Mouse (Mus musculus): Measurements from ENCODE around the gene Camkv. TPM values are rescaled to one million over a fixed set of nuclear protein-coding genes. Genes with fewer than 3 reads are reported as not detected.
A peak's percentile ranks its signal among the peaks of the same experiment; 100 is the strongest.

Gene Camkv
- polyA plus RNA-seq, 2 experiments = 0.10 TPM; not detected in 1

DNA sequence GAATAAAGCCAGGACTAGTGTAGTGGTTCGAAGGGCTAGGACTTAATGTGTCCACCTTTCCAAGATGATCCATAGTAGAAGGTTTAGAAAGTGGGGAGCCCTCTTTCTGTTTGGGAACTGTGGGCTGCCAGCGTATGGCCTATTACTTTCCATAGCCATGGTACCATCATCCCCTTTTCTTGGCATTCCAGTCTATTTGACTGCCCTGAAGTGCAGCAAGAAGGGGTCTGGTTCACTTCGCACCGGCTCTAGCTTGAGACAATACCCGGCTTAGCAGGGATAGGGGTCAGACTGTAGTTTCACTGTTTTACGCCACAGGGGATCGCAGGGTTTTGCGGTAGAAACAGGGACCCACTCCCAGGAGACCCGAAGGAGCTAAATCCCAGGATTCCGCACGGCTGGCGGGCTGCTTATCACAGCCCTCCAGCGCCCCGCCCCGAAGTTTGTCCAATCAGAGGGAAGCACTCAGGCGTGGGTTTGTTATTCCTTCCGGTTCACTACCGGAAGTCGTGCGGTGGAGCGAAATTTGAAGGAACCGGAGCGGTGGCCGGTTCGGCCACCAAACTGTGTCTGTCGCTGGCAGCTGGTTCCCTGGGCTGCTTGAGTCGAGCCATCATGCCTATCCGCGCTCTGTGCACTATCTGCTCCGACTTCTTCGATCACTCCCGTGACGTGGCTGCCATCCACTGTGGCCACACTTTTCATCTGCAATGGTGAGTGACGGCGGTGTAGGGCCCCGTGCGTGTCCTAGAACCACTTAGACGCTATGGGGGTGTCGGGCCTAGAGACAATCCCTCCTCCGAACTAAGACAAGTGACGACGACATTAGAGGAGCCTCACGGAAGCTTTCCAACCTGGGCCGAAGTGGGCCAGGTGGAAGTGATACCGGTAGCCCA is 15.2 kb downstream of the Camkv start:
- H3K27me3 ChIP-seq (ENCODE audit: control insufficient read depth, insufficient read depth, low read length) = no peaks in the 10 kb centered on the region
- no peaks in the 10 kb centered on the region for H3K36me3 ChIP-seq (replicated peaks; ENCODE audit: control insufficient read depth, insufficient read depth, low read depth)
- TF ChIP-seq CTCF (IDR thresholded peaks at IDR 0.05; ENCODE audit: low read depth) = no peak
- no peak for TF ChIP-seq EP300 (IDR thresholded peaks at IDR 0.05; ENCODE audit: low read depth)
- H3K27ac ChIP-seq = peak overlapping the region; percentile 56
- no peaks in the 10 kb centered on the region for H3K9me3 ChIP-seq (ENCODE audit: control insufficient read depth, low read length)
- H3K4me2 ChIP-seq (ENCODE audit: low read depth) = peak overlapping the region; percentile 80
- peak; percentile 85 to 87 (median 86) for DNase-seq (ENCODE audit: low read depth in 3 of 3, low spot score in 3 of 3)
- peak overlapping the region; percentile 82 for H3K9ac ChIP-seq (replicated peaks)
- WGBS (ENCODE audit: insufficient replicate concordance) = 14% methylated on average over 45 of the region's 45 CpGs
- ATAC-seq (ENCODE audit: insufficient read depth) = peak; percentile 88
- H3K4me3 ChIP-seq (ENCODE audit: insufficient read depth in 1 of 2, low read depth in 2 of 2, low read length in 2 of 2) = peak overlapping the region; percentile 90 to 93
- peaks cover 7 to 17% of the 10 kb centered on the region in 2 experiments; a peak in 3 of 4 replicates for H3K4me1 ChIP-seq (replicated peaks; ENCODE audit: control insufficient read depth in 2 of 2, insufficient read depth in 2 of 2, low read length in 1 of 2)

GRCm38 (mm10) chr9:107955613-107956289 is 20.3 kb downstream of the Camkv start:
- 78% methylated on average over 6 of the region's 6 CpGs for WGBS (ENCODE audit: insufficient replicate concordance)

GRCm38 (mm10) chr9:107957141-107957540 is 21.7 kb downstream of the Camkv start:
- H3K36me3 ChIP-seq (replicated peaks; ENCODE audit: control insufficient read depth, insufficient read depth, low read depth) = peaks cover 42% of the 10 kb centered on the region
- WGBS (ENCODE audit: insufficient replicate concordance) = 61% methylated on average over 6 of the region's 6 CpGs

More at GRCm38 (mm10) chr9:107955613-107956289, 20.3 kb downstream of the Camkv start:
- Histone ChIP-seq H3K4me1 (replicated peaks; ENCODE audit: control insufficient read depth in 2 of 2, insufficient read depth in 2 of 2, low read length in 1 of 2) (peaks cover 3 to 8% of the 10 kb centered on the region in 2 experiments; a peak in 3 of 4 replicates), H3K36me3 (replicated peaks; ENCODE audit: control insufficient read depth, insufficient read depth, low read depth) (peaks cover 28% of the 10 kb centered on the region), H3K27me3 (ENCODE audit: control insufficient read depth, insufficient read depth, low read length) (no peaks in the 10 kb centered on the region), H3K4me3 (ENCODE audit: insufficient read depth in 1 of 2, low read depth in 2 of 2, low read length in 2 of 2) (no peak overlapping the region), H3K9ac (replicated peaks) (no peak overlapping the region), H3K27ac (no peak overlapping the region), H3K4me2 (ENCODE audit: low read depth) (no peak overlapping the region), H3K9me3 (ENCODE audit: control insufficient read depth, low read length) (no peaks in the 10 kb centered on the region)
- ATAC-seq (ENCODE audit: insufficient read depth) (no peak), DNase-seq (ENCODE audit: low read depth in 3 of 3, low spot score in 3 of 3) (no peak)
- TF ChIP-seq CTCF (IDR thresholded peaks at IDR 0.05; ENCODE audit: low read depth) = no peak
- no peak for TF ChIP-seq EP300 (IDR thresholded peaks at IDR 0.05; ENCODE audit: low read depth)

DNA sequence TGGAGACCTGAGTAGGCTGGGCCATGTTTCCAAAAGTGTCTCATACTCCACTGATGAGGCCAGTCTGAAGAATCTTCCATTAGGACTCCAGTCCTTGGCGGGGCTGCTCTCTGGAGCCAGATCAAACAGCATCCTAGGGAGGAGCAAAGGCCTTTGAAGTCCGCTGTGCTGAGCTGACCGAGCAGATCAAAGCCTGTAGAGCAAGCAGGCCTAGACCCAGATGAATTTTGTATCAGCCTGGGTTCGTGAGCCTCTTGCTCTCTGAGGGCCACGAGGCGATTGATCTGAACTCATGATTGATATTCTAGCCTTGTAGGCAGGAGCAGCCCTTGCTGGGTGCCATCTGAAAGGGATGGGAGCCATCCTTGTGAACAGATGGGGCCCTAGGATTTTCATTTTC is 24.4 kb downstream of the Camkv start:
- no peak for DNase-seq (ENCODE audit: low read depth in 3 of 3, low spot score in 3 of 3)

More at GRCm38 (mm10) chr9:107957141-107957540, 21.7 kb downstream of the Camkv start:
- no peak overlapping the region for H3K9ac ChIP-seq (replicated peaks)
- H3K4me2 ChIP-seq (ENCODE audit: low read depth) = no peak overlapping the region
- DNase-seq (ENCODE audit: low read depth in 3 of 3, low spot score in 3 of 3) (no peak), ATAC-seq (ENCODE audit: insufficient read depth) (no peak)
- H3K4me1 ChIP-seq (replicated peaks; ENCODE audit: control insufficient read depth in 2 of 2, insufficient read depth in 2 of 2, low read length in 1 of 2) = peaks cover 0 to 3% of the 10 kb centered on the region in 2 experiments; a peak in 2 of 4 replicates
- no peak for TF ChIP-seq EP300 (IDR thresholded peaks at IDR 0.05; ENCODE audit: low read depth)
- no peak for TF ChIP-seq CTCF (IDR thresholded peaks at IDR 0.05; ENCODE audit: low read depth)
- H3K4me3 ChIP-seq (ENCODE audit: insufficient read depth in 1 of 2, low read depth in 2 of 2, low read length in 2 of 2) = no peak overlapping the region
- no peak overlapping the region for H3K27ac ChIP-seq
- H3K27me3 ChIP-seq (ENCODE audit: control insufficient read depth, insufficient read depth, low read length) = no peaks in the 10 kb centered on the region
- no peaks in the 10 kb centered on the region for H3K9me3 ChIP-seq (ENCODE audit: control insufficient read depth, low read length)

DNA sequence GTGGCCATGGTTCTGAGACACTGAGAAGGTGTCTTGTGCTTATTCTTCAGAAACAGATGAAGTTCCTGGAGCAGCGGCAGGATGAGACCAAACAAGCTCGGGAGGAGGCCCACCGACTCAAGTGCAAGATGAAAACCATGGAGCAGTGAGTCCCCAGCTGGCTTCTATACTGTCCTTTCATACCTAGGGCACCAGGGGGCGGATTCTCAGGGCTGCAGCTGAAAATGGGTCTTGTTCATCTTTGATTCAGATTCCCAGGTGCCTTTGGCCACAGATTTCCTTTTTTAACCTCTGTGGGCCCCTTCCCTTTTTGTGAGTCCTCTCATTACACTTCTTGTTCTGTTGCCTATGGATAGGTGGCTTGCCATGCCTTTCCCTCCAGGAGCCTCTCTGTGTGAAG is 25.5 kb downstream of the Camkv start:
- Histone ChIP-seq H3K36me3 (replicated peaks; ENCODE audit: control insufficient read depth, insufficient read depth, low read depth) (peaks cover 46% of the 10 kb centered on the region), H3K4me2 (ENCODE audit: low read depth) (no peak overlapping the region), H3K4me1 (replicated peaks; ENCODE audit: control insufficient read depth in 2 of 2, insufficient read depth in 2 of 2, low read length in 1 of 2) (peaks cover 0 to 4% of the 10 kb centered on the region in 2 experiments; a peak in 1 of 4 replicates), H3K9ac (replicated peaks) (no peak overlapping the region), H3K27me3 (ENCODE audit: control insufficient read depth, insufficient read depth, low read length) (no peaks in the 10 kb centered on the region), H3K27ac (no peak overlapping the region), H3K4me3 (ENCODE audit: insufficient read depth in 1 of 2, low read depth in 2 of 2, low read length in 2 of 2) (no peak overlapping the region), H3K9me3 (ENCODE audit: control insufficient read depth, low read length) (no peaks in the 10 kb centered on the region)
- ATAC-seq (ENCODE audit: insufficient read depth) (no peak), DNase-seq (ENCODE audit: low read depth in 3 of 3, low spot score in 3 of 3) (no peak)
- peak; percentile 51 for TF ChIP-seq CTCF (IDR thresholded peaks at IDR 0.05; ENCODE audit: low read depth)
- no peak for TF ChIP-seq EP300 (IDR thresholded peaks at IDR 0.05; ENCODE audit: low read depth)
- WGBS (ENCODE audit: insufficient replicate concordance) = 61% methylated on average over 4 of the region's 4 CpGs

More for the DNA sequence above, 24.4 kb downstream of the Camkv start:
- Histone ChIP-seq H3K27me3 (ENCODE audit: control insufficient read depth, insufficient read depth, low read length) (no peaks in the 10 kb centered on the region), H3K36me3 (replicated peaks; ENCODE audit: control insufficient read depth, insufficient read depth, low read depth) (peaks cover 46% of the 10 kb centered on the region), H3K9ac (replicated peaks) (no peak overlapping the region), H3K9me3 (ENCODE audit: control insufficient read depth, low read length) (no peaks in the 10 kb centered on the region), H3K27ac (no peak overlapping the region), H3K4me3 (ENCODE audit: insufficient read depth in 1 of 2, low read depth in 2 of 2, low read length in 2 of 2) (no peak overlapping the region), H3K4me2 (ENCODE audit: low read depth) (no peak overlapping the region), H3K4me1 (replicated peaks; ENCODE audit: control insufficient read depth in 2 of 2, insufficient read depth in 2 of 2, low read length in 1 of 2) (peaks cover 0 to 4% of the 10 kb centered on the region in 2 experiments; a peak in 1 of 4 replicates)
- 80% methylated on average over 6 of the region's 6 CpGs for WGBS (ENCODE audit: insufficient replicate concordance)
- no peak for ATAC-seq (ENCODE audit: insufficient read depth)
- TF ChIP-seq EP300 (IDR thresholded peaks at IDR 0.05; ENCODE audit: low read depth) (no peak), CTCF (IDR thresholded peaks at IDR 0.05; ENCODE audit: low read depth) (no peak)
